Mouse (Mus musculus) naive thymus-derived CD4-positive, alpha-beta T cell, adult 2 months (primary cell): ENCODE data around the gene Ric1.
"Not testable (repeated sequence)": the region's sequence is repeated elsewhere in the genome, so short reads cannot be mapped to it uniquely, and the experiment has no call there.

Source experiments
- DNase-seq: peaks from one replicate; pipeline ENCODE4 v3.0.0-alpha.2; 2011; ENCODE audit warnings: low read depth

Ric1 gene

GRCm38 (mm10) chr19:29497874-29498273 is 24.2 kb upstream of the Ric1 start:
- DNase-seq, result peak; percentile 27

- DNase-seq, result no peak
These were observed 23.1 kb upstream of the Ric1 start for GRCm38 (mm10) chr19:29498842-29499456.

DNA sequence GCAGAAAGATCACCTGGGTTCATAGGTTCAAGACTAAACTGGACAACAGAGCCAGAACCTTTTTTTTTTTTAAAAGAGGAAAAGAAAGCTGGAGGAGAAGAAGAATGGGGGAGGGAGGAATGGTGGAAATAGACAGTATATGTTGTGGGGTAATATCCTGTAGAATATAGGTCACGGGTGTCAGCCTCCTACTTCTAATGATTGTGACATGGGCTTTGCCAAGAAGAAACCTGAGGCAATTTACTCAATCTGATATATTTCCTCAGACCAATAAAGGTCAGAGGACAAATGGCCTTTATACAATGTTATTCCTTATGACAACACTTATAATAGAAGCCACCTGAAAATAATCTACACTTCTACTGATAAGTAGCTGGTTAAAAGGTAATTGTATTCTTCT is 21.7 kb upstream of the Ric1 start:
- DNase-seq, result no peak

DNA sequence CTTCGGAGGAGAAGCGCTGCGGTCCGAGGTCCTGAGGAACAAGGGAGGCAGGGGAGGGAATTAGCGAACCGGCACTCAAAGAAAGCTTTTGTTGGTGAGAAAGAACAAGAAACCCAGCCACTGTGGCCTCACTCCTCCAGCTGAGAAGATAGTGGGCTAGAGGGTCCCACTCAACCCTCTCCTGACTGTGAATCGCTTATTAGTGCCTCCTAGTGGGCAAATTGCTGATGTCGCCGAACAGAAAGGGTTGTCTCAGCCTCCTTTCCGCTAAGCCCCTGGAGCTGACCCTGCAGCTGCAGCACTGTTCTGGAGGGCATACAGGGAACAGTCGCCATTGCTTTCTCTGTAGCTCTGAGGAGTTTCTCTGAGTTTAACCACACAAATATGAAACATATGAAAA is 21.0 kb upstream of the Ric1 start:
- DNase-seq, result peak; percentile 72

DNA sequence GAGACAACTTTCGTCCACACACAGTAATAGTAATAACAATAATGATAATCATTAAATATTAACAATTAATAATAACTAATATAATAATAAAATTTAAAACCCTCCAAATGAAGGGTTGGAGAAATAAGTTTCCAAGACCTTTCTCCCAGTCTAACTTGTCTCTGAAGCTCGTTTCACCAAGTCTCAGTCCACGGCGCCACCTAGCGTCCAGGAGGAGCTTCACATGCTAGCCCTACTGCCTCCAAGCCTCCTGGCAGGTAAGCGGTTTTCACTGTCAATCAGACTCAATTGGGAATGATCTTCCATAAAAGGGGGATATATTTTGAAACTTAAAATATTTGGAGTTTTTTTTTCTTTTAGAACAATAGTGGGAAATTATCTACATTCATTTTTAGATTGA is 20.6 kb upstream of the Ric1 start:
- DNase-seq, result peak; percentile 86

GRCm38 (mm10) chr19:29504131-29504530 is 18.0 kb upstream of the Ric1 start:
- no peak for DNase-seq

GRCm38 (mm10) chr19:29505617-29506016 is 16.5 kb upstream of the Ric1 start:
- no peak for DNase-seq

DNA sequence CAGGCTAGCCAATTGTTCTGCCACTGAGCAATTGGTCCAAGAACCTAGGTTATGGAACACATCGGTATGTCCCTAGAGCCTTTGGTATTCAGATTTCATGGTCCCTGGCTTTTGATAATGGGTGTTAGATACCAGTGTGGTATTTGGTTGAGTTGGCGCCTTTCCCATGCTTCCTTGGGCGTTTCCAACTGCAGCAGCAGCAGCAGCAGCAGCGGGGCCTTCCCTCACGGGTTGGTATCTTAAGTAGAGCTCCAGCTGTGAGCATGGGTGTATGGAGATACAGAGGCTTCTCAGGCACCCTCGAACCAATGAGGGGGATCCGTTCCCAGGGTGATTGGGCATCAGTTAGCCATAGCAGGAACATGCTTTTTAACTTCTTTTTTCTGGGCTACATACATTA is 13.9 kb upstream of the Ric1 start:
- DNase-seq, result no peak

- no peak for DNase-seq
These were observed 12.2 kb upstream of the Ric1 start for GRCm38 (mm10) chr19:29509857-29510256.

- DNase-seq, result no peak
These were observed 10.3 kb upstream of the Ric1 start for GRCm38 (mm10) chr19:29511826-29512225.

GRCm38 (mm10) chr19:29513111-29513766 is 8.8 kb upstream of the Ric1 start:
- no peak for DNase-seq

DNA sequence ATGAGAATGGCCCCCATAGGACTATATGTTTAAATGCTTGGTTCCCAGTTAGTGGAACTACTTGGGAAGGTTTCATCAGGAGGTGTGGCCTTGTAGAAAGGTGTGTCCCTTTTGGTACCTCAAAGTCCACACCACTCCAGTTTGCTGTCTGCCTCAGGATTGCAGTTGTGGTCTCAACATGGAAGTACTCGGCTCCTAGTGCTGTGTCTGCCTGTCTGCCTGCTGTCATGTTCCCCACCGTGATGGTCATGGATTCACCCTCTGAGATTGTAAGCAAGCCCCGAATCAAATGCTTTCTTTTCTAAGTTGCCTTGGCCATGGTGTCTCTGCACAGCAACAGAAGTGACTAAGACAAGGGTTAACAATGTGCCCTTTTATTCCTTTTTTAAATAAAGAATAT is 8.0 kb upstream of the Ric1 start:
- DNase-seq, result no peak

GRCm38 (mm10) chr19:29515386-29515785 is 6.7 kb upstream of the Ric1 start:
- DNase-seq, result no peak

GRCm38 (mm10) chr19:29515991-29516390 is 6.1 kb upstream of the Ric1 start:
- no peak for DNase-seq

GRCm38 (mm10) chr19:29518409-29518808 is 3.7 kb upstream of the Ric1 start:
- no peak for DNase-seq

DNA sequence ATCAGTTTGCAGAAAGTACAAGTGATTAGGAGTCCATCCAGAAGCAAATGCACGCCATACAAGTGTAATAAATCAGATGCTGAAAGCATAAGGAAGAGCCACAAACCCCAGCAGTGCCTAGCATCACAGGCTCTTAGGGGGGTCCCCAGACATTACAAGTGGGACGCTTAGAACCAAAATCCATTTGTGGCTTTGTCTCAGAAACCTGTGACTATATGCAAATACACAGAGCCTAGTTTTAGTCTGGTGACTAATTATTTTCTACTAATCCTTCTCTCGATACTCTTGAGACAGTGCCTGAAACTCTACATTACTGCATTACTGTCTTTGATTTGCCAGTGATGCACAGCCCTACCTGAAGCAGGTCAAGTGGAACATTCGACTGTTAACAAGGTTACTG is 3.2 kb upstream of the Ric1 start:
- DNase-seq, result no peak

DNA sequence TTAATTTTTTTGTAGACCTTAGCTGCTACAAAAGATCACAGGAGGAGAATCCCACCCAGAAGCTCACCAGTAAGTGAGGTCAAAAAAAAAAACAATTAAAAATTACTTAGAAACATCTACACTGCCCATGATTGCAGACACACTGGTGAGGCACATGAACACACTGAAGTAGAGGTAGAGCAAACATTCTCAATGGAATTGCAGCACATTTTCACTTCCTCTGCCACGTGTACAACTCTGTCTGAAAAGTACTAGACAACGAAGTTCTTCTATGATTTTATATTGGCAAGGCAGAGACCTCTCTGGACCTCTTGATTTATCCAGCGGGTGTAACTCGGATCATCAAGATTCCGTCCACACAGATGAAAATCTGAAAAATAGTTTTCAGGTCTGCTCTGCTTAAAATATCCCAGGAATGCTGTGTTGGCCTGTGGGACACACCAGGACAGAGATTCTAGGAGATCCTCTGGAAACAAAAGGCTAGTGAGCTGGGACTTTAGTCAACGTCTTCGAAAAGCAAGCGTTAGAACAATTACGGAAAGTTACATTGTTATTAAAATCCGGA is 1.0 kb upstream of the Ric1 start:
- no peak for DNase-seq

GRCm38 (mm10) chr19:29522445-29523229 is 555 bp downstream of the Ric1 start:
- DNase-seq, result peak; percentile 56

- no peak for DNase-seq
These were observed 1.1 kb downstream of the Ric1 start for GRCm38 (mm10) chr19:29523230-29523582.

DNA sequence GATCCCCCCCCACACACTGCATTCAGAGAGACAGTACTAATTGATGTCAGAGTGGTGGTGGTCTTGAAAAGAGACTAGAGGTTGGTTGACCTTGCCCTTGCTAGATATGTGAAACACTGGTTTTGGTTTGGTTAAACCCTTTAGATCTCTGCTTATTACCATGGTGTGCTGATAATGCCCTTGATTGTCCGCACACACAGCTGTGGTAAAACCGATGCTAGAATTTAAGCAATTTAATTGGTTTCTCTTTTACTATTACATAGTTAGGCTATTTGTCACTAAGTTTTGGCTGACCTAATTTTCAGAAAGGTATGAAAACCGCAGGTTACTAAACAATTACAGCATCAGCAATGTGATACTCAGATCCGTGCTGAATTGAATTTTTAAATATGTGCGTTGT is 1.6 kb downstream of the Ric1 start:
- peak; percentile 31 for DNase-seq

DNA sequence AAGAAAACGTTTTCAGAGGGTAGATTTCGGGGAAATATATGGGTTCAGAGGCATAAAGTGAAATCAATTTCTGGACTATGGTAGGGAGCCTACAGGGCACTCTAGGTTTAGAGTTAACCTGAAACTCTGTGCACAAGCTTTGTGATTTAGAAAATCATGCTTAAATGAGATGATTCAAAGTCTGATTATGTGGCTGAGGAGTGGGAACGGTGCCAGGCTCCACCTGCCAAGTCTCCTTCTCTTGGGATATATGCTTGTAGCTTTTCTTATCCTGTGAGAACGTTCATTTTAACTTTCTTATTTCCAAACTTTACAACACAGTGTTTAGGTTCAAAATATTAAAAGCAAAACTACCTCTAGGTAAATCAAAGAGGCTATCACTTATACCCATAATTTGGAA is 2.5 kb downstream of the Ric1 start:
- no peak for DNase-seq

GRCm38 (mm10) chr19:29525588-29525987 is 3.5 kb downstream of the Ric1 start:
- not testable (repeated sequence) for DNase-seq

DNA sequence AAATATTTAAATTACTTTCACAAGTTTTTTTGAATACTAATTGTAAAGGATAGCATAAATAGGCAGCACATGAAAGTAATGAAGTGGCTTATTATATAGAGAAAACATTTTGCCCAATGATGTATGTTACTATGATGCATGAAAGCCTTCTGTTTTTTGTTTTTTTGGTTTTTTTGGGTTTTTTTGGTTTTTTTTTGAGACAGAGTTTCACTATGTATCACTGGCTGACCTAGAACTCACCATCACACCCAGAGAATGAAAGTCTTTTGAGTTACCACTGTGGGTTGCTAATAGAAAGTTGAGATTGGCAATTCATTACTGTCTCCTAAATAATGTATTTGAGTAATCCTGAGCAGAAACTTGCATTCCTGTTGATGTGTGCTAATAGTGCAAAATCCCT is 4.8 kb downstream of the Ric1 start:
- no peak for DNase-seq
